Mouse (Mus musculus) lung, adult 2 months (tissue): ENCODE data around the gene Lrrn2.

ENCODE experiments used
- CTCF ChIP-seq: fragments of 200-500 bp; IDR thresholded peaks from 2 replicates; pipeline ENCODE4 v1.5.1; 2011; ENCODE audit warnings: mild to moderate bottlenecking, low read length, control low read depth; ENCODE audit not compliant: insufficient read depth
- POLR2A ChIP-seq: fragments of 200-500 bp; IDR thresholded peaks from 2 replicates; pipeline ENCODE4 v1.6.1; 2011; ENCODE audit warnings: low read depth, mild to moderate bottlenecking, control low read depth, low read length, borderline replicate concordance; ENCODE audit errors: extremely low read depth

DNA sequence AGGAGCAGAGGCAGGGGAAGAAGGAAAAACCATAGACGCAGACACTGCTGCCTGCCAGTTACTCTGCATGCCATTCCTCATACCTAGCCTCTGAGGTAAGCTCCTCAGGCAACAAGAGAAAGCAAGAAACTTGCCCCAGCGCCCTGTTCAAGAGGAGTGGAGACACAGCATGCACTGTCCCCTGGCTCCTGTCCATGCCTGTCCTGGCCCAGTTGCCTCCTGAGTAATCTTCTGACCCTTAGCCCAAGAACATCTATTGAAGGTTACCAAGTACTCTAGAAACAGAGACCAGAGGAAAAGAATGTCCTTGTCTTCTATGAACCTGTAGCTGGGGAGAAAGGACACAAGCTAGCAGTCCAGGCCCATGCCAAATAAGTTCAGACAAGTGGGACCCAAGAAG is 15.9 kb upstream of the Lrrn2 start:
- no peak for TF ChIP-seq CTCF
- no peak for TF ChIP-seq POLR2A
